Mouse (Mus musculus) liver, postnatal 0 days (tissue): ENCODE results near the gene Smg6.

Experiments
- CTCF ChIP-seq: sonication (generic); IDR thresholded peaks from 2 replicates; pipeline ENCODE4 v1.5.1; 2016; ENCODE audit warnings: antibody characterized with exemption, low read depth
- EP300 ChIP-seq: IDR thresholded peaks from 2 replicates; pipeline ENCODE4 v1.6.1; 2016; ENCODE audit warnings: antibody characterized with exemption, low read depth, mild to moderate bottlenecking

DNA sequence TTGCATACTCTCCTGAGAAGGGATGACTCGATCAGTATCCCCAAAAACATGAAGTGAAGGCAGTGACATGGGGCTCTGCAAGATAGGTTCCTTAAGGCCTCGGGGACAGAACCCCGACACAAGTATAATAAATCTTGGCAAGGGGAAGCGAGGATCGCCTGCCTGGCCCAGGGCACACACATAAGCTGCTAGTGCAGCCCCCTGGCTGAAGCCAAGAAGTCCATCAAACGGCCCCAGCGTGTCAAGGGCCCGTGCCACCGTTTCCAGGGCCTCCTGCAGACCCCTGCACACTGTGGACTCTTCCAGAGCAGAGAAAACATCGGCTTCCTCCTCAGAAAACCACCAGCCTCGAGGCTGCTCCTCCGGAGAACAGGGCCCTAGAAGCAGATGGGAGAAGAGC lies 252.4 kb downstream of the Smg6 start:
- TF ChIP-seq CTCF (no peak), EP300 (no peak)
